Mouse (Mus musculus): ENCODE measurements around the gene Fkbp7. TPM values are rescaled to one million over a fixed set of nuclear protein-coding genes. Genes with fewer than 3 reads are reported as not detected.

Fkbp7 gene
- polyA plus RNA-seq (2012; ENCODE audit: insufficient read depth, insufficient read length, missing spikeins), result 69.7 and 69.9 TPM in 2 replicates

GRCm38 (mm10) chr2:76672966-76673392 lies at the start of gene Fkbp7:
Gene Fkbp7, minus strand, starts transcription at chr2:76673116.
- H3K27ac ChIP-seq (replicated peaks; ENCODE audit: low read depth, low read length), result peak within 1 kb of the TSS; percentile 82
- peak within 1 kb of the TSS; percentile 74 for H3K4me3 ChIP-seq (ENCODE audit: insufficient read depth, low read depth, low read length)
- peaks cover 10% of the 10 kb centered on the region for H3K4me1 ChIP-seq (ENCODE audit: control insufficient read depth, insufficient read depth, insufficient read length, low read length)

DNA sequence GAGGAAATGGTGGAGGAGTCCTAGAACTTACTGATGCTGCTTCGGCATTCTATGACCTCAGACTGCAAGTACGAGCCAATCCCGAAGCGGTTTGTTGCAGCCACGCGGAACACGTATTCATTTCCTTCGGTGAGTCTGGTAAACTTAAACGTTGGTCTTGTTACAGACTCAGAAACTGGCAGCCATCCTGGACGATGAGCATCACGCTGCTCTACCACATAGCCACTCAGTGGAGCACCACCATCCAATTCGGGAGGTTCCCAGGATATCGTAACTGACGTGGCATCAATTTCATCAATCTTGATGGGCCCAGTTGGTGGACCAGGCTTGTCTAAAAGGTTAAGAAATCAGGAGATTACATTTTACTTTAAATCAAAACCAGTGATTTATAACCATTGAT lies 46.7 kb upstream of the Fkbp7 start:
- H3K27ac ChIP-seq (replicated peaks; ENCODE audit: low read depth, low read length), result no peak overlapping the region
- H3K4me1 ChIP-seq (ENCODE audit: control insufficient read depth, insufficient read depth, insufficient read length, low read length), result no peaks in the 10 kb centered on the region
- H3K4me3 ChIP-seq (ENCODE audit: insufficient read depth, low read depth, low read length), result no peak overlapping the region

GRCm38 (mm10) chr2:76714984-76715383 lies 42.1 kb upstream of the Fkbp7 start:
- H3K4me1 ChIP-seq (ENCODE audit: control insufficient read depth, insufficient read depth, insufficient read length, low read length), result no peaks in the 10 kb centered on the region
- no peak overlapping the region for H3K4me3 ChIP-seq (ENCODE audit: insufficient read depth, low read depth, low read length)
- no peak overlapping the region for H3K27ac ChIP-seq (replicated peaks; ENCODE audit: low read depth, low read length)

- Histone ChIP-seq H3K27ac (replicated peaks; ENCODE audit: low read depth, low read length) (no peak overlapping the region), H3K4me1 (ENCODE audit: control insufficient read depth, insufficient read depth, insufficient read length, low read length) (no peaks in the 10 kb centered on the region), H3K4me3 (ENCODE audit: insufficient read depth, low read depth, low read length) (no peak overlapping the region)
Measured at GRCm38 (mm10) chr2:76708512-76708911, 35.6 kb upstream of the Fkbp7 start.

- no peak overlapping the region for H3K4me3 ChIP-seq (ENCODE audit: insufficient read depth, low read depth, low read length)
- no peaks in the 10 kb centered on the region for H3K4me1 ChIP-seq (ENCODE audit: control insufficient read depth, insufficient read depth, insufficient read length, low read length)
- H3K27ac ChIP-seq (replicated peaks; ENCODE audit: low read depth, low read length), result no peak overlapping the region
Measured at GRCm38 (mm10) chr2:76705655-76706054, 32.7 kb upstream of the Fkbp7 start.

DNA sequence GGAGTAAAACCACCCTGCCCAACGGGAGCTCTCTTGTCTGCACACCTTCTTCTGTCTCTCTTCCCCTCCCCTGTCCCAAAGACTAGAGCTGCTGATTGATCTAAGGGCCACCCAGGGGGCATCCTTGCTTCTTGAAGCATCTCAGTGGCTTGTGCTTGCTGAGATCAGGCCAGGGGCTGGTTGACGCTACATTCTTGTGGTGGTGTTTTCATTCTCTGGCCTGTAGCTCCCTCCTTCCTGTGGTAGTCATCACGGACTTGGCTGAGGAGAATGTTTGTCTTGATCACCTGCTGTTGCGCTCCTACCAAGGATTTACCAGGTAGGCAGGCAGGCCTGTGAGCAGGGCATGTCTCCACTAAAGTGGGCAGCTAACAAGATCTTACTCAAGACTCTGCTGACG lies 29.8 kb upstream of the Fkbp7 start:
- H3K27ac ChIP-seq (replicated peaks; ENCODE audit: low read depth, low read length), result no peak overlapping the region
- no peaks in the 10 kb centered on the region for H3K4me1 ChIP-seq (ENCODE audit: control insufficient read depth, insufficient read depth, insufficient read length, low read length)
- no peak overlapping the region for H3K4me3 ChIP-seq (ENCODE audit: insufficient read depth, low read depth, low read length)

DNA sequence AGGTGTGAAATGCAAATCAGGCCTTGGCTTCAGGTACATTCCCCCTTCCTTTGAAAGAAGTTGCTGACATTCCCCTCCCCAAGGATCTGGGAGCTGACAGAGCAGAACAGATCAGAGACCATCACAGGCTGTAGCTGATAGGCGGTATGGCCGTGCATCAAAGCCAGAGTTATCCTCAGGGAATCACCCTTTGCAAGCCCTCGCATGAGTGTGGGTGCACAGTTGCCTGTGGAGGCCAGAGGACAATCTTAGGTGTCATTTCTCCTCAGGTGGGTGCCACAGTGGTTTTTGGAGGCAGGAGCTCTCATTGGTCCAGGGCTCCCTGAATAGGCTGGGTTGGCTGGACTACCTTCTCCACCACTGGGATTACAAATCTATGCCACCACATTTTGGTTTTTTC lies 29.3 kb upstream of the Fkbp7 start:
- H3K4me1 ChIP-seq (ENCODE audit: control insufficient read depth, insufficient read depth, insufficient read length, low read length), result no peaks in the 10 kb centered on the region
- no peak overlapping the region for H3K4me3 ChIP-seq (ENCODE audit: insufficient read depth, low read depth, low read length)
- H3K27ac ChIP-seq (replicated peaks; ENCODE audit: low read depth, low read length), result no peak overlapping the region

DNA sequence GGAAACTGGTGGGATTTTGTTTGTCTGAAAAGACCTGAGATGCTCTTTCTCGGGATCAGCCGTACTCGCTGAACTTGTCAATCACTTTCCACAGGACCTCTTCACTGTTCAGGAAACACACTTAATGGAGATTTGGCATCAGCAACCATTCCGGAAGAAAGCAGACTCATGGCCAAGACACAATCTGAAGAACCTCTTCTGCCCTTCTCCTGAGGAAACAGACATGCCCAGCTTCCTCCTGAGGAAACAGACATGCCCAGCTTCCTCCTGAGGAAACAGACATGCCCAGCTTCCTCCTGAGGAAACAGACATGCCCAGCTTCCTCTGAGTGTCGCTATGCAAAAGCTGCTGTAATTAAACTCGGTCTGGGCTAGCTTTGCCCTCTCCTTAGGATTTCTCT lies 22.4 kb upstream of the Fkbp7 start:
- Histone ChIP-seq H3K27ac (replicated peaks; ENCODE audit: low read depth, low read length) (no peak overlapping the region; the same call in 1 of the 2 replicates), H3K4me1 (ENCODE audit: control insufficient read depth, insufficient read depth, insufficient read length, low read length) (peaks cover 2% of the 10 kb centered on the region), H3K4me3 (ENCODE audit: insufficient read depth, low read depth, low read length) (no peak overlapping the region)

DNA sequence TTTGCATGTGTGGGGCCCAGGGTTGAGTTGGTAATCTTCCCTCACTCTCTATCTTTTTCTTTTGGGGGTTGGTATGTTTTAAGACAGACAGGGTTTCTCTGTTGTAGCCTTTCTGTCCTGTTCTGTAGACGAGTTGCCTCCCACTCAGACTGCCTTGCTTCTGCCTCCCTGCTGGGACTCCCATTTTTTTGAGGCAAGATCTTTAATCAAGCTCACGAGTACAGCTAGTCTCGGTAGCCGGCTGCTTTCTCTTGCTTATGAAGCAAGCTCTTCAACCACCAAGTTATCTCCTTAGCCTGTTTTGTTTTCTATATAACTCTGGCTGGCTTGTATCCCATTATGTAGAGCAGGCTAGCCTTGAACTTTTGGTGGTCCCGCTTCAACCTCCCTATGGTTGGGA lies 20.8 kb upstream of the Fkbp7 start:
- H3K4me3 ChIP-seq (ENCODE audit: insufficient read depth, low read depth, low read length), result no peak overlapping the region
- peaks cover 3% of the 10 kb centered on the region for H3K4me1 ChIP-seq (ENCODE audit: control insufficient read depth, insufficient read depth, insufficient read length, low read length)
- H3K27ac ChIP-seq (replicated peaks; ENCODE audit: low read depth, low read length), result no peak overlapping the region

DNA sequence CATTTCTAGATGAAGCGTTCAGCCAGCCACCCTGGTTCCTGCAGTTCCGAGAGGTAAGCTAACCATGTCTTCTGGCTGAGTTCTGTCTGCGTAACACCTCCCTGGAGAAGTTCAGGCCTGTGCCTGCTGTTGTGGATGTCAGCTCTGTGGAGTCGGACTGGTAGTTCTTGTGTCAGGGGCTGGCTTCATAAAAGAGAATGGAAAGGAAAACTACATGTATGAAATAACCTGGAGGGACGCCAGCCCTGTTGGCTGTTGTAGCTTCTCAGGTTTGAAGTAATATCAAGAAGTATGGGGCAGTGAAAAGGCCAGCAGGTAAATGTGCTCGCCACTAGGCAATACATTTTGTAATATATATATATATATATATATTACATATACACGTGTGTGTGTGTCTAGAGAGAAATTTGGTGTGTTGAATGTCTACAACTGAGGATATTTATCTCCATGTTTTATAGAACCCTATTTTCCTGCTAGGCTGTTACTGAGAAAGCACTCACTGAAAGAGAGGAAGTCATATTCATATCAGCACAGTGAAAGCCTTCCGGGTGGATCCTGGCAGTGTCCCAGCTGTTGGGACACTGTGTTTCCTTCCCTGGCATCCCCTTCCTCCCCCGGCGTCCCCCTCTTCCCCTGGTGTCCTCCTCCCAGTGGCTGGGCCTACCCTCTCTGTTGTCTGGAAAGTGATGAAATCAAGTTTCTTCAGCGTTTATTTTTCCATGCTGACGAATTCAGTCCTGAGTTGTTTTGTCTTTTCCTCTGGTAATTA lies 17.7 kb upstream of the Fkbp7 start:
- Histone ChIP-seq H3K27ac (replicated peaks; ENCODE audit: low read depth, low read length) (peak overlapping the region; percentile 57), H3K4me1 (ENCODE audit: control insufficient read depth, insufficient read depth, insufficient read length, low read length) (peaks cover 5% of the 10 kb centered on the region), H3K4me3 (ENCODE audit: insufficient read depth, low read depth, low read length) (no peak overlapping the region)

DNA sequence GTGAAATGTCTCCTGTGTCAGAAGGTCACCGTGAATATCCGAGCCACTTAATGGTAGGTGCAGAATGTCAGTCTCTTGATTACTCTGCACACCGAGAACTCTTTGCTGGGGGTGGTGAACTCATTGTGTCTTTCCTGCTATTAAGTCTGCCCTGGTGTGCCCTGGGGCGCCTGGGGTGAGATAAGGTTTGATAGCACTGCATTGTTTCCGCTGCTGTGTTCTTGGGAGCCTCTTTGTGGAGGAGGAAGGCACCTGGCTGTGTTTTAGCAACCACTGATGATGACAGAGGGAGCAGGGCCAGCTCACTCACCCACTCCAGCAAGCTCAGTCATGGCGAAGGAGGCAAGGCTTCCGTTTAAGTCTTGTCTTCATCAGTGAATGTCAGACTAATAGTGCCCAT lies 15.2 kb upstream of the Fkbp7 start:
- Histone ChIP-seq H3K4me1 (ENCODE audit: control insufficient read depth, insufficient read depth, insufficient read length, low read length) (peaks cover 5% of the 10 kb centered on the region), H3K27ac (replicated peaks; ENCODE audit: low read depth, low read length) (no peak overlapping the region), H3K4me3 (ENCODE audit: insufficient read depth, low read depth, low read length) (no peak overlapping the region)

DNA sequence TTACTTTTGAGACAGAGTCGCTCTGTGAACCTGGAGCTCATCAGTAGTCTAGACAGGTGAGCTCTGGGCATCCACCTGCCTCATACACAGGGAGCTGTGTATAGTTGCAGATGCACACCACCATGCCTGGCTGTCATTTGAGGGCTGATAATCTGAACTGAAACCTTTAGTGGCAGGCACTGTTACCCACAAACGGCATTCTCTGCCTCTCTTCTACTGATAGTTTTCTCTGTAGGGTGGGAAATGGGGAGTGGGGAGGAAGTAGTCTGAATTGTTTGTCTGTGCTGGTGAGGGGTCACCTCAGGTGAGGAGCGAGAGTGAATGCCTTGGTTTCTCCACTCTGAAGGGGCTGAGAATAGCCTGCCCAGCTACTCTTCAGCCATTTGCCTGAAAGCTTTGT lies 14.7 kb upstream of the Fkbp7 start:
- Histone ChIP-seq H3K27ac (replicated peaks; ENCODE audit: low read depth, low read length) (no peak overlapping the region), H3K4me1 (ENCODE audit: control insufficient read depth, insufficient read depth, insufficient read length, low read length) (peaks cover 5% of the 10 kb centered on the region), H3K4me3 (ENCODE audit: insufficient read depth, low read depth, low read length) (no peak overlapping the region)

- Histone ChIP-seq H3K4me3 (ENCODE audit: insufficient read depth, low read depth, low read length) (no peak overlapping the region), H3K27ac (replicated peaks; ENCODE audit: low read depth, low read length) (no peak overlapping the region), H3K4me1 (ENCODE audit: control insufficient read depth, insufficient read depth, insufficient read length, low read length) (peaks cover 5% of the 10 kb centered on the region)
Measured at GRCm38 (mm10) chr2:76686986-76687385, 14.1 kb upstream of the Fkbp7 start.

GRCm38 (mm10) chr2:76682301-76682700 lies 9.4 kb upstream of the Fkbp7 start:
- H3K27ac ChIP-seq (replicated peaks; ENCODE audit: low read depth, low read length), result no peak overlapping the region
- no peak overlapping the region for H3K4me3 ChIP-seq (ENCODE audit: insufficient read depth, low read depth, low read length)
- no peaks in the 10 kb centered on the region for H3K4me1 ChIP-seq (ENCODE audit: control insufficient read depth, insufficient read depth, insufficient read length, low read length)

GRCm38 (mm10) chr2:76676401-76677226 lies 3.7 kb upstream of the Fkbp7 start:
- H3K4me3 ChIP-seq (ENCODE audit: insufficient read depth, low read depth, low read length), result peak overlapping the region; percentile 42
- H3K4me1 ChIP-seq (ENCODE audit: control insufficient read depth, insufficient read depth, insufficient read length, low read length), result peaks cover 9% of the 10 kb centered on the region
- H3K27ac ChIP-seq (replicated peaks; ENCODE audit: low read depth, low read length), result no peak overlapping the region
